Mouse (Mus musculus) kidney, adult 8-10 months (tissue): ENCODE results near the gene Slc5a3.

Experiments
- DNase-seq, 2 experiments: peaks; one replicate each; pipeline ENCODE4 v3.0.0; 2022

Gene Slc5a3

DNA sequence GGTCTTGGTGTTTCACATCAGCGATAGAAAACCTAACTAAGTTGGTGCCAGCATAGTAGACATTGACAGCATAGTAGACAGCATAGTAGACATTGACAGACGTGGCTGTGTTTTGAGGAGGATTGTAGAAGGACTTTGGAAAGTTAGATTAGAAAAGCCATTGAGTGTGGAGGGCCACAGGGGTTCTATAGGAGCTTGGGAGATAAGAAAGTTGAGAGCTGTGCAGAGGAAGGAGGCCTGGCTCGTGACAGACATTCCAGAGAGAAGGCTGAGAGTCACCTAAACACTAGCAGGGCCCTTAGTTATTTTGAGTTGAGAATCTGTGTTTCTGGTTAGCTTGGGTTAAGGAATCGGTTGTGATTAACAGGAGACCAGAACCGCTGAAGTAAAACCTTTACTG lies 69.5 kb downstream of the Slc5a3 start:
- DNase-seq = no peak

DNA sequence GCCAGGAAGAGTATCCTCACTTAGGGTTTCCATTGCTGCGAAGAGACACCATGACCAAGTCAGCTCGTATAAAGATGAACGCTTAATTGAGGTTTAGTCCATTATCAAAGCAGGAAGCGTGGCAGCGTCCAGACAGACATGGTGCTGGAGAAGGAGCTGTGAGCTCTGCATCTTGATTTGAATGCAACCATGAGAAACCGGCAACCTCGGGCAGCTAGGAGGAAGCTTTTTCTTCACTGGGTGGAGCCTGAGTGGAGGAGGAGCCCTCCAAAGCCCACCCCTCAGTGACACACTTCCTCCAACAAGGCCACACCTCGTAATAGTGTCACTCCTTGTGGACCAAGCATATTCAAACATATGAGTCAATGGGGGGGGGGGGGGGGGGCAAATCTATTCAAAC lies 71.7 kb downstream of the Slc5a3 start:
- no peak for DNase-seq

- no peak for DNase-seq
Observed at GRCm38 (mm10) chr16:92132511-92132910, 74.4 kb downstream of the Slc5a3 start.

- no peak for DNase-seq
Observed at GRCm38 (mm10) chr16:92134148-92134764, 76.1 kb downstream of the Slc5a3 start.

DNA sequence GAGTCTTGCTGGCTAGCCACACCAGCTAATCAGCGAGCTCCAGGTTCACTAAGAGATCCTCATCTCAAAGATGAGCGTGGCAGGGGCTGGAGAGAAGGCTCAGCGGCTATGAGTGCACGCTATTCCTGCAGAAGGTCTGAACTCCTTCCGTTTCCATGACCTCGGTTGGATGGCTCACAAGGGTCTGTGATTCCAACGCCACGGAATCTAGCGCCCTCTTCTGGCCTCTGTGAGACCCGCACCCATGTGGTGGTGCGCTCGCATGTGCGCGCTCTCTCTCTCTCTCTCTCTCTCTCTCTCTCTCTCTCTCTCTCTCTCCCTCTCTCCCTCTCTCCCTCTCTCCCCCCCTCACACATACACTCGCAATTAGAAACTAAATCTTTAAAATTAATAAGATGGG lies 78.2 kb downstream of the Slc5a3 start:
- no peak for DNase-seq
